Mouse (Mus musculus) liver, postnatal 0 days (tissue): ENCODE results near the gene Gpr146. TPM values are rescaled to one million over a fixed set of nuclear protein-coding genes. Genes with fewer than 3 reads are reported as not detected.

Source experiments
- ATAC-seq: fragments of 200-750 bp; cut with Nextera tagmentation; 2 replicates; pipeline ENCODE4 v1.8.0; 2017; ENCODE audit warnings: mild to moderate bottlenecking, moderate library complexity
- DNase-seq: peaks from one replicate; pipeline ENCODE4 v3.0.0-alpha.2; 2016
- H3K27ac ChIP-seq: fragments of 300-500 bp; sonication (generic); 2 replicates; pipeline ENCODE4 v1.5.1; 2014; ENCODE audit warnings: antibody characterized with exemption, moderate library complexity, mild to moderate bottlenecking, low read depth
- H3K27me3 ChIP-seq: fragments of 300-500 bp; sonication (generic); 2 replicates; pipeline ENCODE4 v1.6.1; 2014; ENCODE audit warnings: low read length, control low read depth, mixed read lengths; ENCODE audit not compliant: insufficient read depth
- H3K36me3 ChIP-seq: fragments of 300-500 bp; sonication (generic); replicated peaks from 2 replicates; pipeline ENCODE4 v1.6.1; 2014; ENCODE audit warnings: mild to moderate bottlenecking, control low read depth, low read length, moderate library complexity, mixed read lengths; ENCODE audit not compliant: insufficient read depth
- H3K4me1 ChIP-seq: fragments of 300-500 bp; sonication (generic); 2 replicates; pipeline ENCODE4 v1.6.1; 2014; ENCODE audit warnings: antibody characterized with exemption, mild to moderate bottlenecking, control low read depth; ENCODE audit not compliant: insufficient read depth
- H3K4me2 ChIP-seq: fragments of 300-500 bp; sonication (generic); 2 replicates; pipeline ENCODE4 v1.6.1; 2014; ENCODE audit warnings: low read depth, mild to moderate bottlenecking, low read length, moderate library complexity, mixed read lengths
- H3K4me3 ChIP-seq: fragments of 300-500 bp; sonication (generic); 2 replicates; pipeline ENCODE4 v1.5.1; 2014; ENCODE audit warnings: low read depth, low read length
- H3K9ac ChIP-seq: fragments of 300-500 bp; sonication (generic); replicated peaks from 2 replicates; pipeline ENCODE4 v1.6.1; 2014; ENCODE audit warnings: mild to moderate bottlenecking, moderate library complexity
- H3K9me3 ChIP-seq: fragments of 300-500 bp; sonication (generic); 2 replicates; pipeline ENCODE4 v1.6.1; 2016; ENCODE audit warnings: mild to moderate bottlenecking, control low read depth, low read length, mixed read lengths
- CTCF ChIP-seq: sonication (generic); IDR thresholded peaks from 2 replicates; pipeline ENCODE4 v1.5.1; 2016; ENCODE audit warnings: antibody characterized with exemption, low read depth
- EP300 ChIP-seq: IDR thresholded peaks from 2 replicates; pipeline ENCODE4 v1.6.1; 2016; ENCODE audit warnings: antibody characterized with exemption, low read depth, mild to moderate bottlenecking
- whole genome bisulfite sequencing: fragments of 180-500 bp; shearing (Covaris S2); extraction: QIAGEN DNeasy Blood & Tissue Kit; methylation state at CpG from one replicate; pipeline ENCODE4 v1.1.7; 2014; ENCODE audit not compliant: insufficient replicate concordance; 5-methylcytosine and 5-hydroxymethylcytosine counted together
- polyA plus RNA-seq: library from polyadenylated mRNA; unstranded; fragments of >200 nt; fragmentation: Nextera tagmentation; extraction: Ambion mirVana; gene quantifications from 2 replicates; pipeline ENCODE4 v1.2.1, GENCODE M21; 2015

The Gpr146 gene
- polyA plus RNA-seq, 1 experiment from 2014 or later: 14.7 TPM

DNA sequence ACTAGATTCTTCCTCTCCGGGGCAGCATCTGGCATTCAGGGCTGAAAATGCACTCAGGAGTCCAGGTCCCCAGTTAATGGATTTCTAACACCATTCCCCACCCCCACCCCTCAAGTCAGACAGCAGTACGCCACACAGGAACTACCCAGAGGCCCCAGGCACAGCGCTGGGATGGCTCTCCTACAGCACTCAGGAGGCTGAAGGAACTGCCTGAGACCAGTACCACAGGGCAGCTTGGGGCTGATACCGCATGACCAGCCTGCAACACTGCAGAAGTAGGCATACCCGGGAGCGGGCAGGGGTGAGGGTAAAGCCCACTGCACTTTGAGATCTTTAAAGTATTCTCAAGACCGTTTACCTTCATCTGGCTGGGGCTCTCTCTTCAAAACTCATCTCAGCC is 28.0 kb downstream of the Gpr146 start:
- ATAC-seq: peak; percentile 19; the same call in 1 of the 2 replicates
- H3K27ac ChIP-seq: peak overlapping the region; percentile 91
- 39% methylated on average over 7 of the region's 7 CpGs for WGBS
- DNase-seq: no peak
- no peaks in the 10 kb centered on the region for H3K36me3 ChIP-seq
- peak overlapping the region; percentile 52 for H3K4me2 ChIP-seq
- H3K9me3 ChIP-seq: no peaks in the 10 kb centered on the region
- no peaks in the 10 kb centered on the region for H3K27me3 ChIP-seq
- H3K4me3 ChIP-seq: peak overlapping the region; percentile 29; the same call in 1 of the 2 replicates
- peaks cover 25% of the 10 kb centered on the region for H3K4me1 ChIP-seq
- TF ChIP-seq EP300: no peak
- no peak for TF ChIP-seq CTCF
- peak overlapping the region; percentile 51; the same call in 1 of the 2 replicates for H3K9ac ChIP-seq

DNA sequence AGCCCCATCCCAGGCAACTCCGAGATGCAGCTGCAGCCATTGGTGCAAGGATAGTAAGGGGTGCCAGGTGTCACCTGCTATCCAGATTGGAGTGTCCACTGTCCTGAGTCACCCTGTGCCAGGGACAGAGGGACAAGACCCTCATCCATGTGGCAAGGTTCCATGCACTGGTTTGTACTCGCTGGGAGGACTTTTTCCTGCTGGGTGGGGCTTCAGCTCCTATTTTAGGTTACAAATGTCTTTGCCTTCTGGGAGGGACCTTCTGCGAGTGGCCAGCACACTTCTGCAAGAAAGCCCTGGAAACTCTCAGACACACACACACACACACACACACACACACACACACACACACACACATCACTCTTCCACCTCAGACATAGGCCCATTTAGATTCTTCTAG is 28.5 kb downstream of the Gpr146 start:
- no peak for ATAC-seq
- no peak for DNase-seq
- Histone ChIP-seq H3K4me1 (peaks cover 25% of the 10 kb centered on the region), H3K9ac (peak overlapping the region; percentile 51; the same call in 1 of the 2 replicates), H3K27ac (peak overlapping the region; percentile 91), H3K27me3 (no peaks in the 10 kb centered on the region), H3K4me3 (peak overlapping the region; percentile 29; the same call in 1 of the 2 replicates), H3K9me3 (no peaks in the 10 kb centered on the region), H3K36me3 (no peaks in the 10 kb centered on the region), H3K4me2 (peak overlapping the region; percentile 53)
- WGBS: 50% methylated on average over 3 of the region's 3 CpGs
- no peak for TF ChIP-seq EP300
- no peak for TF ChIP-seq CTCF

DNA sequence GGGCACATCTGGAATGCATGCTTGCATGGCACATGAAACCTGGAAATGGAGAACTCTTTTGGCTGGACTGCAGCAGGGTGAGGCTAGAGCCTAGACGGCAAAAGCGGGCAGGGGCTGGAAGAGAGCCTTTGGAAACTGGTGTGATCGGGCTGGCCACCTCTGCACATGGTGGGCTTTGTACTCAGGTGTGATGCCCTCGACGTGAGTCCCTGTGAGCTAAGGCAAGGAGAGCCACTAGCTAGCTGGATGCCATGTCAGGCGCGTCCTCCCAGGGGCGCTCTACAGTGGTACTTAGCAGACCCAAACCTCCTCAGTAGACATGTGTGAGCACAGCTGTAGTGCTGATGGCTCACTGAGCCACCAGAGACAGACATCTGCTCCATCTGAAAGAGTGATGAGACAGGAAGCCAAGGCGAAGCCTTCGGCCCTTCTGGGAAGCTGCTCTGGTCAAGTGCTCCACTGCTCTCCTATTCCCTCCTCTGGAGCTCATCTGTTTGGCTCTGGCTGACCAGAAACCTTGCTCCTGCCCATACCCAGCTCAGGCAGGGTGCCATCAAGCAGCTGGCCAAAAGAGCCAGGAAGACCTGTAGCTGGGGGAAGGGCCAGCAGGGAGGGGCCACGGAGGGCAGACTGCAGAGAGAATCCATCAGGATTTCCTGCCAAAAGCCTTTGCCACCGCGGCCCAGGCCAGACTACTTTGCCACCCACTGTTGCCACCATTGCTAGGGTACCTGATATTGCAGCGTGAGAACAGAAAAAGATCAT is 29.8 kb downstream of the Gpr146 start:
- ATAC-seq (no peak), DNase-seq (no peak)
- peak; percentile 16; the same call in 1 of the 2 replicates for TF ChIP-seq CTCF
- no peak for TF ChIP-seq EP300
- H3K4me2 ChIP-seq: peak overlapping the region; percentile 60
- 58% methylated on average over 14 of the region's 14 CpGs for WGBS
- peaks cover 25% of the 10 kb centered on the region for H3K4me1 ChIP-seq
- H3K9me3 ChIP-seq: no peaks in the 10 kb centered on the region
- H3K4me3 ChIP-seq: peak overlapping the region; percentile 29
- H3K27ac ChIP-seq: peak overlapping the region; percentile 82
- H3K27me3 ChIP-seq: no peaks in the 10 kb centered on the region
- no peaks in the 10 kb centered on the region for H3K36me3 ChIP-seq
- no peak overlapping the region; the same call in 1 of the 2 replicates for H3K9ac ChIP-seq

DNA sequence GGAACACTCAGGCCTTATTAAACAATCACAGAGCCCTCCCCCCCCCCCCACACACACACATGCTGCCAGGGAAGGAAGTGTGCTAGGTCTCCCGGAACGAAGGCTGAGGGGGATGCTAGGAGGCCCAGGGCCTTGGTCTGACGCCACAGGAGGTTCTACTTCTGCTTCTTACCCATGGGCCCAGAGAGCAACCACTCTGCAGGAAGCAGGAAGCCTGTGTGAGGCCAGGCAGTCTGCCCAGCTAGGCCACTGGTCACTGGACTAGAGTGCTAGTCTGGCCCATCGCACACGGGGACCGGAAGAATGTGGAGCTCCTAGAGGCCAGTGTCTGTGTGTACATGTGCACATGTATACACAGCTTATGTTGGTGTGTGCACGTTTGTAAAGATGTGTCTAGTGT is 31.0 kb downstream of the Gpr146 start:
- TF ChIP-seq EP300 (no peak), CTCF (peak; percentile 21)
- ATAC-seq: peak; percentile 47

DNA sequence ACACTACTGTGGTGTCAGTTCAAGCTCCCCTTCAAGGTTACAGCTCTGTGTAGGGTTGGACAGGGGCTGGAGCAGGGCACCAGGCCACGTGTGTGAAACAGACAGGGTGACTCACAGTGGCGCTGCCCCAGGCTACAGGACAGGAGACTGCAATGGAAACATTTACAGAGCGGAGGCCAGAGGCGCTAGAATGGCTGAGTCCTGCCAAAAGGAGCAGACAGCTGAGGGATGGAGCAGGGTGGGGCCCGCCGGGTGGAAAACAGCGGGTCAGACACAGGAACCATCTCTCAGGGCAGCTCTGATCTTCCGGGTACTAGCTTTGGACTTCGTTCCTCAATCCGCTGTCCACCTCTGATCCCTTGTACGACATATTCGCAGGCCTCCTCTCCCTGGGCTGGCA is 31.9 kb downstream of the Gpr146 start:
- DNase-seq (no peak), ATAC-seq (peak; percentile 26)
- H3K9me3 ChIP-seq: no peaks in the 10 kb centered on the region
- H3K4me3 ChIP-seq: no peak overlapping the region
- H3K4me1 ChIP-seq: peaks cover 21% of the 10 kb centered on the region
- peak overlapping the region; percentile 65 for H3K27ac ChIP-seq
- H3K4me2 ChIP-seq: peak overlapping the region; percentile 7; the same call in 1 of the 2 replicates
- TF ChIP-seq CTCF (no peak), EP300 (no peak)
- H3K36me3 ChIP-seq: no peaks in the 10 kb centered on the region; the same call in 1 of the 2 replicates
- peak overlapping the region; percentile 26; the same call in 1 of the 2 replicates for H3K9ac ChIP-seq
- 56% methylated on average over 12 of the region's 12 CpGs for WGBS
- H3K27me3 ChIP-seq: no peaks in the 10 kb centered on the region

More for the DNA sequence above, 31.0 kb downstream of the Gpr146 start:
- H3K4me3 ChIP-seq: peak overlapping the region; percentile 29; the same call in 1 of the 2 replicates
- peak overlapping the region; percentile 60 for H3K4me2 ChIP-seq
- no peaks in the 10 kb centered on the region for H3K27me3 ChIP-seq
- no peaks in the 10 kb centered on the region for H3K9me3 ChIP-seq
- H3K27ac ChIP-seq: peak overlapping the region; percentile 82
- no peaks in the 10 kb centered on the region for H3K36me3 ChIP-seq
- H3K4me1 ChIP-seq: peaks cover 21% of the 10 kb centered on the region
- WGBS: 38% methylated on average over 7 of the region's 7 CpGs
- no peak overlapping the region for H3K9ac ChIP-seq
- DNase-seq: peak; percentile 71

DNA sequence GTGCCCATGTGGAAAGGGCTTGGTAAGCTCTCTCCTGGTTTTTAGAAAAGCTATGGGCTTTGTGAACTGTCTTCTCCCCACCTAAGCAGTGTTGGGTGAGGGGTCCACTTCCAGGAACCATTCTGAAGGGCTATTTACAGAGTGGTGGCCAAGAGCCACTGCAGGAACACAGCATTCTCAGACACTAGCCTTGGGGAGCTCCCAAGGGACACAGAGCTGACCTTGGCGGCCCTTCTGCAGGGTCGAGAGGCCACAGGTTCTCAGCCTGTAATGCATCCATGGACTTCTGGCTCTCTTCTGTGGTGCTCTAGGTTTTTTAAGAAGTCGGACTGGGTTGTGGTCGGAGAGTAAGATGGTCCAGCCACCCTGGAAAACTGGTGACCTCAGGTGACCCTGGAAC is 32.6 kb downstream of the Gpr146 start:
- Histone ChIP-seq H3K9ac (no peak overlapping the region), H3K27ac (peak overlapping the region; percentile 65; the same call in 1 of the 2 replicates), H3K4me3 (no peak overlapping the region), H3K4me1 (peaks cover 17% of the 10 kb centered on the region), H3K9me3 (no peaks in the 10 kb centered on the region), H3K27me3 (no peaks in the 10 kb centered on the region), H3K36me3 (peaks cover 1% of the 10 kb centered on the region; the same call in 1 of the 2 replicates), H3K4me2 (no peak overlapping the region)
- DNase-seq (no peak), ATAC-seq (no peak)
- whole genome bisulfite sequencing: 80% methylated on average over 4 of the region's 4 CpGs
- no peak for TF ChIP-seq EP300
- TF ChIP-seq CTCF: no peak
